Mouse (Mus musculus) liver, postnatal 0 days (tissue): ENCODE measurements around the gene Relb. TPM values are rescaled to one million over a fixed set of nuclear protein-coding genes. Genes with fewer than 3 reads are reported as not detected.

Experiments
- ATAC-seq: fragments of 200-750 bp; cut with Nextera tagmentation; 2 replicates; pipeline ENCODE4 v1.8.0; 2017; ENCODE audit warnings: mild to moderate bottlenecking, moderate library complexity
- DNase-seq: peaks from one replicate; pipeline ENCODE4 v3.0.0-alpha.2; 2016
- H3K27ac ChIP-seq: fragments of 300-500 bp; sonication (generic); 2 replicates; pipeline ENCODE4 v1.5.1; 2014; ENCODE audit warnings: antibody characterized with exemption, moderate library complexity, mild to moderate bottlenecking, low read depth
- H3K27me3 ChIP-seq: fragments of 300-500 bp; sonication (generic); 2 replicates; pipeline ENCODE4 v1.6.1; 2014; ENCODE audit warnings: low read length, control low read depth, mixed read lengths; ENCODE audit not compliant: insufficient read depth
- H3K36me3 ChIP-seq: fragments of 300-500 bp; sonication (generic); replicated peaks from 2 replicates; pipeline ENCODE4 v1.6.1; 2014; ENCODE audit warnings: mild to moderate bottlenecking, control low read depth, low read length, moderate library complexity, mixed read lengths; ENCODE audit not compliant: insufficient read depth
- H3K4me1 ChIP-seq: fragments of 300-500 bp; sonication (generic); 2 replicates; pipeline ENCODE4 v1.6.1; 2014; ENCODE audit warnings: antibody characterized with exemption, mild to moderate bottlenecking, control low read depth; ENCODE audit not compliant: insufficient read depth
- H3K4me2 ChIP-seq: fragments of 300-500 bp; sonication (generic); 2 replicates; pipeline ENCODE4 v1.6.1; 2014; ENCODE audit warnings: low read depth, mild to moderate bottlenecking, low read length, moderate library complexity, mixed read lengths
- H3K4me3 ChIP-seq: fragments of 300-500 bp; sonication (generic); 2 replicates; pipeline ENCODE4 v1.5.1; 2014; ENCODE audit warnings: low read depth, low read length
- H3K9ac ChIP-seq: fragments of 300-500 bp; sonication (generic); replicated peaks from 2 replicates; pipeline ENCODE4 v1.6.1; 2014; ENCODE audit warnings: mild to moderate bottlenecking, moderate library complexity
- H3K9me3 ChIP-seq: fragments of 300-500 bp; sonication (generic); 2 replicates; pipeline ENCODE4 v1.6.1; 2016; ENCODE audit warnings: mild to moderate bottlenecking, control low read depth, low read length, mixed read lengths
- CTCF ChIP-seq: sonication (generic); IDR thresholded peaks from 2 replicates; pipeline ENCODE4 v1.5.1; 2016; ENCODE audit warnings: antibody characterized with exemption, low read depth
- EP300 ChIP-seq: IDR thresholded peaks from 2 replicates; pipeline ENCODE4 v1.6.1; 2016; ENCODE audit warnings: antibody characterized with exemption, low read depth, mild to moderate bottlenecking
- WGBS: fragments of 180-500 bp; shearing (Covaris S2); extraction: QIAGEN DNeasy Blood & Tissue Kit; methylation state at CpG from one replicate; pipeline ENCODE4 v1.1.7; 2014; ENCODE audit not compliant: insufficient replicate concordance; 5-methylcytosine and 5-hydroxymethylcytosine counted together
- polyA plus RNA-seq: library from polyadenylated mRNA; unstranded; fragments of >200 nt; fragmentation: Nextera tagmentation; extraction: Ambion mirVana; gene quantifications from 2 replicates; pipeline ENCODE4 v1.2.1, GENCODE M21; 2015

Gene Relb
- polyA plus RNA-seq, 1 experiment from 2014 or later: 2.3 TPM

- TF ChIP-seq EP300: no peak
- TF ChIP-seq CTCF: no peak
- H3K4me1 ChIP-seq: peaks cover 7% of the 10 kb centered on the region
- H3K36me3 ChIP-seq: peaks cover 58% of the 10 kb centered on the region
- H3K4me2 ChIP-seq: no peak overlapping the region
- no peak overlapping the region for H3K4me3 ChIP-seq
- no peak for DNase-seq
- H3K27ac ChIP-seq: no peak overlapping the region
- H3K9ac ChIP-seq: no peak overlapping the region
- 81% methylated on average over 15 of the region's 15 CpGs for WGBS
- H3K9me3 ChIP-seq: no peaks in the 10 kb centered on the region
- no peak for ATAC-seq
- no peaks in the 10 kb centered on the region for H3K27me3 ChIP-seq
Observed at GRCm38 (mm10) chr7:19633855-19634254, 4.6 kb upstream of the Relb start.

GRCm38 (mm10) chr7:19633197-19633596 lies 4.0 kb upstream of the Relb start:
- TF ChIP-seq CTCF: no peak
- no peak for TF ChIP-seq EP300
- Histone ChIP-seq H3K27me3 (no peaks in the 10 kb centered on the region), H3K9ac (no peak overlapping the region), H3K4me2 (0 out of 2 replicates have a peak overlapping the region, but pooled peaks have one; percentile 4), H3K4me1 (peaks cover 11% of the 10 kb centered on the region), H3K4me3 (no peak overlapping the region), H3K36me3 (peaks cover 52% of the 10 kb centered on the region), H3K27ac (no peak overlapping the region; the same call in 1 of the 2 replicates), H3K9me3 (no peaks in the 10 kb centered on the region)
- DNase-seq (no peak), ATAC-seq (no peak)
- WGBS: 89% methylated on average over 17 of the region's 17 CpGs

- Histone ChIP-seq H3K9ac (no peak overlapping the region), H3K4me3 (no peak overlapping the region), H3K27ac (peak overlapping the region; percentile 22; the same call in 1 of the 2 replicates), H3K9me3 (no peaks in the 10 kb centered on the region), H3K4me1 (peaks cover 16% of the 10 kb centered on the region), H3K4me2 (peak overlapping the region; percentile 4; the same call in 1 of the 2 replicates), H3K27me3 (no peaks in the 10 kb centered on the region), H3K36me3 (peaks cover 47% of the 10 kb centered on the region)
- DNase-seq: no peak
- TF ChIP-seq CTCF (no peak), EP300 (peak; percentile 55)
- no peak for ATAC-seq
Observed at GRCm38 (mm10) chr7:19632720-19633119, 3.5 kb upstream of the Relb start.

GRCm38 (mm10) chr7:19632275-19632674 lies 3.0 kb upstream of the Relb start:
- Histone ChIP-seq H3K9ac (no peak overlapping the region), H3K4me1 (peaks cover 17% of the 10 kb centered on the region), H3K4me2 (peak overlapping the region; percentile 4; the same call in 1 of the 2 replicates), H3K27me3 (no peaks in the 10 kb centered on the region), H3K27ac (peak overlapping the region; percentile 22; the same call in 1 of the 2 replicates), H3K4me3 (no peak overlapping the region), H3K9me3 (no peaks in the 10 kb centered on the region), H3K36me3 (peaks cover 42% of the 10 kb centered on the region)
- DNase-seq (no peak), ATAC-seq (no peak)
- TF ChIP-seq CTCF (no peak), EP300 (no peak)

GRCm38 (mm10) chr7:19628536-19629360 lies 490 bp downstream of the Relb start:
- Histone ChIP-seq H3K4me3 (peak overlapping the region; percentile 73), H3K4me2 (peak overlapping the region; percentile 92), H3K27me3 (no peaks in the 10 kb centered on the region), H3K9me3 (no peaks in the 10 kb centered on the region), H3K27ac (peak overlapping the region; percentile 97), H3K36me3 (peaks cover 8% of the 10 kb centered on the region; the same call in 1 of the 2 replicates), H3K4me1 (peaks cover 17% of the 10 kb centered on the region), H3K9ac (peak overlapping the region; percentile 73)
- TF ChIP-seq CTCF: no peak
- no peak for TF ChIP-seq EP300
- ATAC-seq (peak; percentile 84), DNase-seq (peak; percentile 96)
- WGBS: 2% methylated on average over 50 of the region's 57 CpGs

- Histone ChIP-seq H3K4me2 (peak overlapping the region; percentile 92), H3K9me3 (no peaks in the 10 kb centered on the region), H3K9ac (no peak overlapping the region), H3K27me3 (no peaks in the 10 kb centered on the region), H3K27ac (peak overlapping the region; percentile 97), H3K4me3 (peak overlapping the region; percentile 73), H3K4me1 (peaks cover 17% of the 10 kb centered on the region), H3K36me3 (peaks cover 3% of the 10 kb centered on the region; the same call in 1 of the 2 replicates)
- ATAC-seq (no peak), DNase-seq (no peak)
- TF ChIP-seq EP300 (no peak), CTCF (no peak)
- 10% methylated on average over 17 of the region's 17 CpGs for WGBS
Observed at GRCm38 (mm10) chr7:19628192-19628535, 1.1 kb downstream of the Relb start.
